Mouse (Mus musculus) urinary bladder, postnatal 25 days (tissue): ENCODE data around the gene Htatsf1.

ENCODE experiments used
- DNase-seq: peaks from one replicate; pipeline ENCODE4 v3.0.0; 2022; ENCODE audit warnings: low spot score

Gene Htatsf1

DNA sequence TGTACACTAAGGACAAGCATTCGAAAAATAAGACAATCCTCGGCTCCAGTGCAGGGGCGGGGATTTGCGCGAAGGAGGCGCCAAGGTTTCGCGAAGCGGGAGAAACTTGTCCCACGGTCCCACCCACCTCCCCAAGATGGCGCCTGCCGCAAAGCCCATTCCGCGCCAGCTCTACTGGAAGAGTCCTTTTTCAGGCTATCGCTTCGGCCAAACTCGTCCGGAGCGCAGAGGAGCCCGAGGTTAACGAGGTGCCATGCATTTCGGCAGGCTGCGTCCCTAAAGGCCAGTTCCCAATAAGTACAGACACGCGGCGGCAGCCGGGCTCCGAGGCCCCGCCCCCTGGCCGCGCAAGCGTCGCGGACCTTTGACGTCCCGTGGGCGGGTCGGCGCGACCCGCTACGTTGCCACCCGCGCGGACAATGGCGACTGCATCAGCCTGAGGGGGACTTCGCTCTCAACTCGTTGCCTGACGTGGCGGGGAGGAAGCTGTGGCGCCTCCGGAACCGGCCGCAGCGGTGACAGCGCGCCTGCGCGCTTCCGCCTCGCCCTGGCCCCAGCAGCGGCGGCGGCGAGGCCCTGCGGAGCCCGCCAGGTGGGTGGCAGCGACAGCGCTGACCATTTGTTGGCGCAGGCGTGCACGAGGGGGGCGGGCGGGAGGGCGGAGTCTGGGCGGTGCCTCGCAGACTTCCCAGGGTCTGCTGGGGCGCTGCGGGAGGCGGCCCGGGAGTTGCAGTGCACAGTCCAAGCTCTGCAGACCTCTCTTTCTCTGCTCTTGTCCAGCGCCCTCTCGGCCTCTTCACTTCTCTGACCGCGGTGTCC lies at the start of gene Htatsf1:
Htatsf1 (plus strand) TSS at position 410 of the 819 bp plus-strand sequence.
- peak; percentile 70 for DNase-seq

DNA sequence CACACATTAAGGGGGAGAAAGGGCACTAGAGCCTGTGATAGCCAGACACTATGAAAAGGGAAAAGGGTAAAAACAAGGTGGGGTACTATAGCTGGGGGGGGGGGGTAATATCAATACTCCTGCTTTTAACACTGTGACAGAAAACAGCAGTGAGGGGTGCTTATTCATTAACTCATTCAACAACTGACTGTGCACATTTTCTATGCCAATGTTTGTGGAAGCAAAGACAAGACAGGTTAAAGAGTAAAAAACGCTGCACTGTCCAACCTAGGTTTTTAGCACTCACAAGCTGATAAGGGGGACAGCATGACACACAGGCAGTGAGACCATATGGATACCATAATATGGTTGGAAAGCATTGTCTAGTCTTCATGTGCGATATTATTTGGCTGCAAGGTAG lies 40.5 kb upstream of the Htatsf1 start:
- no peak for DNase-seq

DNA sequence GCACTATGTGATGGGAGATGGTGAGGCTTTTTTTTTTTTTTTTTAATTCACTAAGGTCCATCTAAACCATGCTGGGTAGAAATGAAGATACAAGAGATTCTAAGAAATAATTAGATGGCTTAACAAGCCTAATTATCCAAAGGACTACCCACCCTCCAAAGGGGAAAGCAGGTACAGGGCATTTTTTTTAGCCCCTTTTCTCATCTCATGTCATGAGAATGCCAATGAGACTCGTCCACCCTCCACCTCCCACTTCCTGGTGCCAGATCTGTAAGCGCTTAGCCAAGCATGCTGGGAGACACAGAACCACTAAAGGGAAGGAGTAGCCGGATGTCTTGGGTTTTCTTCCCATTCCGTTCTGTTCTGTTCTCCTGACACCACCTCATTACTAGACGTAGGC lies 10.6 kb upstream of the Htatsf1 start, which contains the start of gene Brs3:
Brs3 (plus strand) TSS at position 301 of the 400 bp plus-strand sequence.
- no peak for DNase-seq

DNA sequence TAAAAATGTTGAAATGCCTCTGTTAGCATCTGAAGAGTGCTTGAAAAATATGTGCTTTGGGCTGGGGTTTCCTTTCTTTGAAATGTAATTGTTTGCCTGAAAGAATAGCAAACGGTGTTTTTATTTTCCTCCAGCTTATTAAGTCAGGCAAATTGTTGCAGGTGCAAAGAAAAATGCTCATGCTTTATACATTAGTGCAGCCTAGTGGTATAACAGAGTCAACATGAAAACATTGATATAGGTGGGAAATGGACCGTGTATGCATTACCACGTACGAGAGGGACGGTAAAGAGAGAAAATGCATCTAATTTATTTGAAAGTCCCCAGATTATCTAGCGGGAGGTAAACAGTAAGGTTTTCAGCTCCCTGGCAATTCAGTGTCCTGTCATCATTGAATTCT lies 9.5 kb upstream of the Htatsf1 start:
- DNase-seq, result no peak

DNA sequence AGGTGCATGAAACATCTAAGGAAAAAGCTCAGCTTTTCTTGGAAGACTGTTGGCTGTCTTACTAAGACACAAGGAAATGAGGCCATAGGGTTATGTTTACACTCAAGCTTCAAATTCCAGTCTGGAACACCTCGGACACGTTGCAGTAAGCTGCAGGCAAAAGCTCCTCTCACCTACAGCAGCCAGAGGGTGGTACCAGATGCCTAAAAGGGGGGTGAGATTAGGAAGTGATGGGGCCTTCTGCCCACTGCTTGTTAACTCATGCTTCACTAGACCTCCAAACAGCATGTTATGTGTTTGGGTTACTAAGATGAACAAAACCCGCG lies 572 bp upstream of the Htatsf1 start:
- DNase-seq, result no peak

DNA sequence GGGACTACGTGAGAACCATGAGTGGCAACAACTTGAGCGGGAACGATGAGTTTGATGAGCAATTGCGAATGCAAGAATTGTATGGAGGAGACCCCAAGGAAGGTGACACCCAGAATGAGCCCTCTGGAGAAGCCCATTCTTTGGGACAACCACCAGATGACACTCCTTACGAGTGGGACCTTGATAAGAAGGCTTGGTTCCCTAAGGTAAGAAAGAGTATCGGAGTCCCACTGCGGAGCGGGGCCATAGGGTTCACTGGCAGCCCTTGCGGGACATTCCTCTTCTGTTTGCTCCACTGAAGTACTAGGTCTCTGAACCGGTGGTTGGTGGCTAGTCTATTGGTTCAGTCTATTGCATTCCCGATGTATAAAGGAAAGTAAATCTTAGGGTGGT lies 606 bp downstream of the Htatsf1 start:
- DNase-seq, result no peak

DNA sequence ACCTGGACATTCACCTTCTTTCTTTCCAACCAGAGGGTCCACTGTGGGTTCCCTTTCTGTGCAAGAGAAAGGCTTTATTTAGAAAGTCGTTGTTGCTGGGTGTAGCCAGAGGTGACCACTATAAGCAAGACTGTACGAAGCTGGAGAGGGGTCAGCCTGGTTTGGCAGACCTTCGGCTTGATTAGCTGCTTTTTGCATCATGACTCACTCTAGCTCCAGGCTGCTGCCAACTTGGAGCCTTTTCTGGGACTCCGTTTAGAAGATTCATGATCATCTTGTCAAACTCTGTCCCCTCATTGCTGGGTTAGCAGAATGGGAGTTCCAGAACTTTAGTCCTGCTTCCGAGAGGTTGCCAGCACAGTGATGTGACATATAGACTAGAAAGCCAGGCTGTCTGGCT lies 28.1 kb downstream of the Htatsf1 start:
- DNase-seq, result no peak

DNA sequence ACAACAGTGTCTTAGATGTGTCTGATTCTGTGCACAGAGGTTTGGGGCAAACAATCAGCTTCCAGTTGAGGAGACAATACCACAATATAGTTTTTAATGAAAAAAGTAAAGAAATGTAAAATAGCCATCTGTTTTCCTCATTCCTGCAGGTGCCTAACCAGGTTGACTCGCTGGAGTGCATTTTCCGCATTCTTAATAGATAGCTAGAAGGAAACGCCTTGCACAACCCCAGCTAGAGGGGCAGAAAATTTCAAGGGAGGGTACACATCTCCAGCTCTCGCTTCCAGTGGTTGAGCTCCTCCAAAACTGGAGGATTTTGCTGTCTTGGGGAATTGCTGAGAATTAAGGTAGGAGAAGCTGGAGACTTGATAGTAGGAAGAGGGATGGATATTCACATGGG lies 34.4 kb downstream of the Htatsf1 start, which contains the start of gene Vgll1:
Vgll1 (plus strand) TSS at position 301 of the 400 bp plus-strand sequence.
- DNase-seq, result no peak

DNA sequence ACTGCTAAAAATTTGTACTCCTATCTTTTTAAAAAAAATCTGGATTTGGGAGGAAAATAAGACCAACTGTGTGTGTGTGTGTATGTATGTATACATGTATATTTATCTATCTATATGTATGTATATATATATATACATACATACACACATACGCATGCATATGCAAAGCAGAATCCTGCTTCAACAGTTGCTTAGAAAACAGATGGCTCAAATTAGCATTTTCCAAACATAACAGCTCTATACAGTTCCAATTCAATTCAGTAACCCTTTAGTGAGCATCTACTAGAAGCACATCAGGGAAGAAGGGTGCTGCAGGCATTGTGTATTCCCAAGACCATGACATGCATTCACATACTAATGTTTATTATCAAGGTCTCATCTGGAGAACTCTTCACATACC lies 50.0 kb downstream of the Htatsf1 start:
- no peak for DNase-seq

DNA sequence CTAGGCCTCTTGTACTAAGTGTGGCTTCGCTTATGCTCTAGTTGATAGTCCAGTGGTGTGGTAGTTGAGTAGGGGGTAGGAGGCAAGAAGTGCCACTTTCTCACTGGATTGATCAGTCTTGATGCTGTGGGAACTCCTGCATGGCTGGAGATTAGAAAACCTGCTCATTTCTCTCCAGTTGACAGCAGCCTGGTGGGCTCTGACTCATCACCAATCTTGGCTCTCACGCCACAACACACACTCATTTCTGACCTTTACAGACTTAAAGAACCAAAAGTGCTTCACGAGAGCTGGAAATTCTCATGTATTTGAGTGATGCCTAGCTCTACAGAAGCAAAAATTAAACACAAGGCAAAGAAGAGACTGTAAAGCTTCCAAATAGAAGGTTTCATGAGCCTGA lies 53.6 kb downstream of the Htatsf1 start:
- no peak for DNase-seq
